Mouse (Mus musculus): ENCODE results near the gene Slc2a8.

DNA sequence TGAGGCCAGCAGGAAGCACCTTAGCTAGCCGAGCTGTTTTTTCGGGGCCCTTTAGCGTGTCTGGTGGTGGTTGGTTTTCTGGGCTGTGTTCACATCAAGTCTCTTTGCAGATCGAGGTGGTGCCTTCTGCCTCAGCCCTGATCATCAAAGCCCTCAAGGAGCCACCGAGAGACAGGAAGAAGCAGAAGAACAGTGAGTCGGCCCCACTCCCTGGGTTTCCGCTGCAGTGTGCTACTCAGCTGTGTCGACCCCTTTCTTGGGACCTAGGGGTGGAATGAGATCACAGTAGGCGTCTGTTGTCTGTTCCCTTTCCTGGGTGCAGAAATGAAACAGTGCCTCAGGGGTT, 19.0 kb downstream of the Slc2a8 start:
- TF ChIP-seq TCF3 (IDR thresholded peaks at IDR 0.05; ENCODE audit: insufficient read length, low read depth) (no peak), POLR2A (IDR thresholded peaks at IDR 0.05; ENCODE audit: insufficient read length, low read depth) (no peak), E2F4 (IDR thresholded peaks at IDR 0.05; ENCODE audit: insufficient read depth) (no peak), TCF12 (IDR thresholded peaks at IDR 0.05; ENCODE audit: insufficient read depth, poor library complexity, severe bottlenecking) (no peak)
